Mouse (Mus musculus) right cerebral cortex, postnatal 14 days (tissue): Measurements from ENCODE around the gene Nosip.

ENCODE experiments used
- DNase-seq: peaks from one replicate; pipeline ENCODE4 v3.0.0; 2022

Gene Nosip

DNA sequence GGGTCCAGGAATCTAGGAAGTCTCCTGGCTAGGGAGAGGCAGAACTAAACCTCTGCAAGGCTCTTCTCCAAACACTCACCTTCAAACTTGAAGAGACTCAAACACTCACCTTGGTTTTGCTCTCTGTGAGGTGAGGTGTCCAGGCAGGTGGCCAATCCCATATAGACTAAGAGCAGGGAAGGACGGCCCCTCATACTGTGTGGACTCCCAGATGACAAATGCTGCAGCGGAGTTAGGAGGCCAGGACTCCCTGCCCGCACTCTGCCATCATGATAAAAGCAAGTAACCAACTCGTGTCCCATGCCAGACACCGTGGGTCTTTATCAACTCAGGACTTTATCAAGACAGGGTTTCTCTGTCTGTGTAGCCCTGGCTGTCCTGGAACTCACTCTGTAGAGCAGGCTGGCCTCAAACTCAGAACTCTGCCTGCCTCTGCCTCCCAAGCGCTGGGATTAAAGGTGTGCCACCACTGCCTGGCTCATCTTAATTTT lies 1.6 kb upstream of the Nosip start:
- DNase-seq = no peak

DNA sequence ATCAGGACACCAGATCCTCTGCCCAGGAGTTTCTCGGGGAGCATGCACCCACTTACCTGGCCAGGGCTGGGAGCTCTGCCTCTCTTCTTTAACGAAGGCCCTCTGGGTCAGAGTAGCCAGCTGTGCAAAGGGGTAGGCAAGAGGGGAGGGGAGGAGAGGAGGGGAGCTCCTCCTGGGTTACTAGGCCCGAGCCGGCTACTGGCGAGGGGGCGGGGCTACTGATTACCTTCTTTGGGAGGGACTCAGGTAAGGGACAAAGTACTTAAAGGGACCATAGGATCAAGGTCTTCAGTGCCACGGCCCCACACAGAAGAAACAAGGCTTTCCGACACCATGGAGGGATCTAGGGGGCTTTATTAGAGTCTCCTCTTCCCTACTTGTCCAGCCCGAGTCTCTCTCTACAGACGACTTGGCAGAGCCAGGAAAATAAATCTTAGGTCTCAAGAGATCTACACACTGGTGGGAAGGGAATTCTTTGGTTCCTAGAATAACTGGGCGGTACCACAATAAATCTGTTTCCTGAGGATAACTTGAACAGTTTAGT lies 625 bp upstream of the Nosip start:
- DNase-seq = no peak

DNA sequence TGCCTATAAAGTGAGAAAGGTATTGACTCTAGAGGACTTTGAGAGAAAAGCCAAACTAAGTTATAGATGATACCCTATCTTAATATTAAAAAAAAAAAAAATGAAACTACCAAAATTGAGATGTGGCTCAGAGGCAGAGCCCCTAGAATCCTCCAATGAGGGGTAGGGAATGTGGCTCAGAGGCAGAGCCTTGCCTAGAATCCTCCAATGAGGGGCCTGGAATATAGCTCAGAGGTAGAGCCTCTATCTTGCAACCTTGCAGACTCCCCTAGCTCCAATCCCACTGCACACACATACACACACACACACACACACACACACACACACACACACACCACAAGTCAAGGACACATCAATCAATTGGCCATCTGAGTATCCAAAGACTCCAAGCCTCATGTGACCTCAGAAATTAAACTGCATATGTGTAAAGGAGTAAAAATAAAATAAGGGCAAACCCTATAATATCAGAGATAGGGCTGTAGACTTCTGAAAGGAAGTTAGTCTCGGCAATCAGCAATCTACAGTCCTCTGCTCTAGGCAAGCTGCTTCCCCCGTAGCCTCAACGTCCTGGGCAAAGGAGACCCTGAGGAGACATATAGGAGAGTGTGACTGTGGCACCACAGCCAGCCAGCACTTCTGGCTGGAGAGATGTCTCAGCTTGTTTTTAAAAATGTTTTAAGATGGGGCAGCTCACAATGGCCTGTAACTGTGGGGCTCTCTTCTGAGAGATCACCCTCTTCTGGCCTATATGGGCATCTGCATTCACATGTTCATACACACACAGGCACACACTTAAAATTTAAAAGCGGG lies 5.2 kb downstream of the Nosip start:
- DNase-seq = no peak

DNA sequence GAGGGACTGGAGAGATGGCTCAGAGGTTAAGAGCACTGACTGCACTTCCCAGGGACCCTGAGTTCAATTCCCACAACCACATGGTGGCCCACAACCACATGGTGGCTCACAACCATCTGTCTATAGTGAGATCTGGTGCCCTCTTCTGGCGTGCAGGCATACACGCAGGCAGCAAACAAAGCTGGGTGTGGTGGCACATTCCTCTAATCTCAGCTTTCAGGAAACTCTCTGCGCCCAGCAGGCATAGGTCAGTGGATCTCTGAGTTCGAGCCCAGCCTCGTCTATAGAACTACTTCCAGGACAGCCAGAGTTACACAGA lies 5.7 kb downstream of the Nosip start:
- DNase-seq = no peak

DNA sequence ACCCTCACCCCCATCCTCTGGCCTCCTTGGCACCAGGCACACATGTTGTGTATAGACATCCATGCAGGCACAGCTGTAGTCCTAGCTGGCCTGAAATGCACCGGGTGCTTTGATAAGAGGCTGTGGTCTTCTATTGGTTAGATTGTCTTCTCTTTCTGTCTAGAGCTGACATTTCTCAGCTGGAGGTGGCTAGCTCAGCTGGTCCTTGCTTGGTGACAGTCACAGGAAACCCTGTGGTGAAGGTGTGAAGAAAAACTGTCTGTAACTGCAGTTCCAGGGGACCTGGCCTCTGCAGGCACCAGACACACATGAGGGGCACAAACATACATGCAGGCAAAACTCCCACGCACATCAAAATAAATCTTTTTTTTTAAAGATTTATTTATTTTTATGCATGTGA lies 7.4 kb downstream of the Nosip start:
- DNase-seq = no peak

DNA sequence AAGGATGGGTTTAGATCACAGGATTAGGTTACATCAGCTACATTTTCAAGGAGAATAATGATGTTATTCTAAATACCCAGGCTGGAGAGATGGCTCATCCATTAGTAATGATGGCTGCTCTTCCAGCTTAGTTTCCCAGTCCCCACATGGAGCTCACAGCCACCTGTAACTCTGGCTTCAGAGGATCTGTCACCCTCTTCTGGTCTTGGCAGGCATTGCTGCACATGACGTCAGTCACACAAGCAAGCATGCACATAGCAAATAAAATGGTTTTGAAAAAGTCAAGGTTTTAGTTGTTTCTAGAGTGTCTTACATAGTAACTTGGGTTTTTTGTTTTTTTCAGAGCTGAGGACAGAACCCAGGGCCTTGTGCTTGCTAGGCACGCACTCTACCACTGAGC lies 10.0 kb downstream of the Nosip start:
- no peak for DNase-seq

DNA sequence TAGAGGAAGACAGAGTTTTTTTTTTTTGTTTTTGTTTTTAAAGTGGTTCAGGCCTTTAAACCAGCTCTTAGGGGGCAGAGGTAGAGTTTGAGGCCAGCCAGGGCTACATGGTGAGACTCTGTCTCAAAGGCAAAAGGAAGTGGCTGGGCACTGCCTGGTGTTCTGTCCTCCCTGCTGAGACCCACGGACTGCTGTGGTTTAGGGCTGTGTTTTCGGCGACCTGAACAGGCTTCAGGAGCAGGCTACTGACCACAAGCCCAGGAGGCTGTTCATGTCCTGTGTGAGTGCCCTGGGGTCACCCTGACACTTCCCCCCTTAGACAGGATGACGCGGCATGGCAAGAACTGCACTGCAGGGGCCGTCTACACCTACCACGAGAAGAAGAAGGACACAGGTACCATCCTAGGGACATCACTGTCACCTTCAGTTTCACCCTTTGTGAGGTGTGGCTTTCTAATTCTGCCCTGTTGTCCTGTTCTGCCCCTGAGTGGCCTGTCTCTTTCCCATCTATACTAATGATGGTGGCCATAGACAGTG lies 11.0 kb downstream of the Nosip start:
- no peak for DNase-seq

DNA sequence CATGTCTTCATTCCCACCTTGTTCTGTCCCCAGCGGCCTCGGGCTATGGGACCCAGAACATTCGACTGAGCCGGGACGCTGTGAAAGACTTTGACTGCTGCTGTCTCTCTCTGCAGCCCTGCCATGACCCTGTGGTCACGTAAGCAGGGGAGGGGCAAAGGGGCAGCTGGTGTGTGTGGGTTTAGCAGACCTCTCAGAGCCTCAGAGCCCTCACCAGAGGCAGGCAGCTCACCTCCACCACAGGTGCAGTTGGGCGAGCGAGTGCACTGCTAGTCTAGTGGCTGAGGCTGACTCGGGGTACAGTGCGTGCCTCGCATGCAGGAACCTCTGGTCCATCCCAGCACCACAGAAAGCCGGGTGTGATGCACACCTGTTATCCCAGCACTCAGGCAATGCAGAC lies 11.7 kb downstream of the Nosip start:
- no peak for DNase-seq

DNA sequence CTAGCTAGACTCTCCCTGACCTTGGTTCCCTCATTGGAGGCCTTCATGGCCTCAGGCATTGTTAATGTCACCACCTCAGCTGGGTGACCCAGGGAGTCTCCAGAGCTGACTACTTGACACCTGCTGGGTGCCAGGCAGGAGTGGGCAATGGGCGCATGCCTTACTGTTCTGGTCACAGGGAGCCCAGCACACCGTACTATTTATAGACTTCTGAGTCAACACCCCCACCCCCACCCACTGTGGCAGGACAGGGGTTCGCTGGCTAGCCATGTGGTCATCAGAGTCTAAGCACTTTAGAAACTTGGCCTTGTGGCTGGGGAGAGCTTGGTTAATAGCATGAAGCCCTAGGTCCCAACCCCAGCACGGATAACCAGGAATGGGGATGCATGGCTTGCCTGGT lies 13.2 kb downstream of the Nosip start:
- DNase-seq = no peak

DNA sequence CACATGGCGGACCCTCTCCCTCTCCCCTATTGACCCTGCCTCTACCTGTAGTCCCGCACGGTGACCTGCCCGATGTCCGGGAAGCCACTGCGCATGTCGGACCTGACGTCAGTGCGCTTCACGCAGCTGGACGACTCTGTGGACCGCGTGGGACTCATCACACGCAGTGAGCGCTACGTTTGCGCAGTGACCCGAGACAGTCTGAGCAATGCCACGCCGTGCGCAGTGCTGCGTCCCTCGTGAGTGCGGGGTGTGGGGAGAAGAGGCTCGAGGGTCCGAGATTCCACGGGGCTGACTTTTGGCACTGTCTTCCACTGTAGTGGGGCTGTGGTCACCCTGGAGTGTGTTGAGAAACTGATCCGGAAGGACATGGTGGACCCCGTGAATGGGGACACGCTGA lies 14.3 kb downstream of the Nosip start:
- DNase-seq = no peak

DNA sequence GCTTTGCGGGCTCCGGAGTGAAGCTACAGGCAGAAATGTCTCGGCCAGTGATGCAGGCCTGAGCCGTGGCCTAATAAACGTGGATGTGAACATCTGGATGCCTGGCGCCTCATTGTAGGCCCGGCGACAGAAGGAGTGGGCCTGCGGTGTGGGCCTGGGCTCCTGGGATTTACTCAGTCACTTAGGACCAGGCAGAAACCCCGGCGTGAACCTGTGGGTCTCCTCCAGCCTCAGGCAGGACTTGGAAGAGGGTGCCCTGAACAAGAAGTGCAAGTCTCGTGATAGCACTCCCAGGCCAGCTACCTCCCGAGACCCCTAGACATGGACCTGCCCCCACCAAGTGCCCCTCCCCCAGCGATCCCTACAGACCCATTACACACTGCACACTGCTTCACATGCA lies 15.1 kb downstream of the Nosip start:
- no peak for DNase-seq

DNA sequence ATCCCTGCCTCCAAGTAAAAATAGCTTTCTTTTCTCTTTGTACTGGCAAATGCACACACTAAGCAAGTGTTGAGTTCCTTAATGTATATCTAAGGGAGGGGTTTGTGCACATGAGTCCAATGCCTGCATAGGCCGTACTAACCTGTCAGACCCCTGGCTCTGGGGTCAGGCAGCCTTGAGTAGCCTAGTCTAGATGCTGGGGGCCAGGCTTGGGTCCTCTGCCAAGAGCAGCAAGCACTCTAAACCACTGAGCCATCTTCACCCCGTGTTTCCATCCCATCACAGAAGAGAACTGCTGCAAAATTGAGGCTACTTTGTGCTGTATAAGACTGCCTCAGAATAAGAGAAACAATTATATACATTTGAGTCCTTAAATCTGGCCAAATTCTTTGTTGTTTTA lies 15.6 kb downstream of the Nosip start:
- DNase-seq = no peak

DNA sequence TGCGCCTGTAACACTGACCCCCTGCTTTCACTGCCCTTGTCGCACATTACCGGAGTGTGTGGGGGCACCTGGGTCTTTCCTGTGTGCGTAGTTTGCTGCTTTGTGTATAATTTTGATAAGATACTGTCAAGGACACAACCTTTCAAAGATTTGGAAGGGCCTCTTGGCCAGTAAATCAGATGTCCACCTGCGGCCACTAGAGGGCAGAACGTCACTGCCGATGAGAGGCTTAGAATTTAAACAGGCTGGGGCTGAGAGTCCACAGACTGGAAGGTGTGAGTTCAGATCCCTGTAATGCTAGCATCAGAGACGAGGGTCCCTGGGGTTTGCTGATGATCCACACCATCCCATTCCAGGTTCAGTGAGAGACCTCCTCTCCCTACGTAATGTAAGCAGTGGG lies 16.3 kb downstream of the Nosip start:
- peak; percentile 75 for DNase-seq

DNA sequence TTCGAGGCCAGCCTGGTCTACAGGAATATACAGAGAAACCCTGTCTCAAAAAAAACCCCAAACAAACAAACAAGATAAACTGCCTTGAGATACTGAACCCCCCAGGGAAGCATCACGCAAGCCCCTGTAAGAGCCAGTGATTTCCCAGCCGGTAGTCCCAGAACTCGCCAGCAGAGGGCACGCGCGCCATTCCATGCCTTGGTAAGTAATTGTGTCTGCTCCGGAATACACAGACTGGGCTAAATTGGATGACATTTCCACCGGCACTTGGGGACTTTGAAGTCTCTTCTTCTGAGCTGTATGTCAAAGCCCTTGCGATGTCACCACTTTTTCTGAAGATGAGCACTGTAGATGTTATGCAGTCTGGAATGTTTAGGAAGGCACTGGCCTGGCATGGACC lies 17.6 kb downstream of the Nosip start:
- DNase-seq = peak; percentile 90

DNA sequence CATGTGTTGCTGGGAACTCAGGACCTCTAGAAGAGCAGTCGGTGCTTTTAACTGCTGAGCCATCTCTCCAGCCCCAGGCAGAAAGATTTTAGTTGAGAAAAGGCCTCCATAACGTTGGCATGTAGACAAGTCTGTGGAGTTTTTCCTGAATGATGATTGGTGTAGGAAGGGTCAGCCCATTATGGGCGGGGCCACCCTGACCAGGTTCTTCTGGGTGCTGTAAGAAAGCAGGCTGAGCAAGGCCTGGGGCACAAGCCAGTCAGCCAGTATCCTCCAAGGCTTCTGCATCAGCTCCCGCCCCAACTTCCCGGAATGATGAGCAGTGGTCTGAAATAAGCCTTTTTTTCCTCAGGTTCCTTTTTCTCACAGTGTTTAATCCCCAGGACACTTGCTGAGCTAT lies 18.8 kb downstream of the Nosip start:
- DNase-seq = no peak

DNA sequence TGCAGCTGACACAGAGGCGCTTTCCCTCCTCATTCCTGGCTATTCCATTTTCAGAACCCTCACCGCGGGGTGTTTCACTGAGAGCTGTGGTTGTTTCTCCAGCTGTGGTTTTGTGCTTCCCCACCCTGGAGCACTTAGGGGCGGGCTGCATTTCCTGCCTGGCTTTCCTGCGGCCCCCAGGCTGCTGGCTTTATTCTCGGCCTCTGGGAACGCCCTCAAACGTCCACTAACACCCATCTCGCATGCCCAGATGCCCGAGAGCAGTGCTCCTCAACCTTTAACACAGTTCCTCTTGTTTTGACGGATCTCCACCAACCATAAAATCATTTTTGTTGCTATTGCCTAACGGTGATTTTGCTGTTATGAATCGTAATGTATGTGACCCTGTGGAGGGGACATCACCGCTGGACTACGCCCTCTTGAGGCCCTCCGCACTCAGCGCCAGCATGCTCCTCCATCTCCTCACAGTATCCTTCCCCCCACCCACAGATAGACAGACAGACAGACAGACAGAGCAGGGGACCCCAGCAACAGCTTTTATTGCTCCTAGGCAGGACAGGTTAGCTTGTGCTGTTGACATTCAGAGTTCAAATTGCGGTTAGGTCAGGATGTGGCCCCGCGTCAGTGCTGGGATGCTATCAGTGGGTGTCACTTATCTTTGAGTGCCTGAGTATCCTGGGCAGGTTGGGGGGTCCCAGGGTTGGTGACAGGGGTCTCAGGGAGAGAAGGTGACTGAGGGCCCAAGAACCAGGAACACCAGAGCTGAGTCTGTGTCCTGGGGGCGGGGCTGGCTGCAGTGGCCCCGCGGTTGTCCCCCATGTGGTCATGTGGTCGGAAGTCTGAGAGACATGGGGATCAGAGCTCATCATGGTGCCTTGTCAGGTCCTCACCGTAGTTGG lies 20.4 kb downstream of the Nosip start:
- DNase-seq = no peak

DNA sequence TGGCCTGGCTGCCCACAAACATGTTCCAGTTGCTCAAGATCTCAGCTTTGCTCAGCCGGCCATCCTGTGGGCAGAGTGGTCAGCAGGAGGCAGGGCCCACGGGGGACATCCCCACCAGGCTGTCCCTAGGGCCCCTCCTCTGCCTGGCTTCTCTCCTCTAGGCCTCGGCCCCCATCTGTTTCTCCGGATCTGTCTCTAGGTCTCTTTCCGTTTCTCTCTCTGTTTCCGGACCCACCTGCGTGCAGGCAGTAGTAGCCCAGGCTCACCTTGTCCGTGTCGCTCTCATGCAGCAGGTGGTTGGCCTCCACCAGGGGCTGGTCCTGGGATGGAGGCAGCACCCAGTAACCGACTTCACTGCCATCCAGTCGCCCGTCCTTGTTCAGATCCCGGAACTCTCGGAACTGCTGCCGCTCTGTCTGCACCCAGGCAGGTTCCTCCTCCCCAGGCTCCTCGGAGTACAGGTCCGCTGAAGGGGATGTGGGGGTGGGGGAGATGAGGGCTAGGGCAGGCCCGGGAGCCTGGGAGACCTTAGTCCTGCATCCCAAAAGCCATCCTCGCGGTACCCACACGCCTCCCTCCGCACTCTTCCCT lies 21.2 kb downstream of the Nosip start:
- no peak for DNase-seq

DNA sequence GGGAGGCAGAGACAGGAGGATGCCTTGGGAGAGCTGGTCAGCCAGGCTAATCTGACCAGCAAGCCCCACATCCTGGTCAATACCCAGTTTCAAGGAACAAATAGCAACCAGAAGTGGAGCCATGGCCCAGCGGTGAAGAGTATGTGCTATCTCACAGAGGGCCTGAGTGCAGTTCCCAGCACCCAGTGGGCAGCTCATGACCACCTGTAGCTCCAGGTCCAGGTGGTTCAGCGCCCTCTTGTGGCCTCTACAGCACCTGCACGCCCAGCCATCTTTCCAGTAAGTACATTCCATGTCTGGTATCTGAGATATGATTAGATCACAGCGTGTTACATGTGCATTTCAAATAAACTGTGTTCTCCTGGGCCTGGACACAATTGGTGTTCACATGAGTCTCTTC lies 23.9 kb downstream of the Nosip start:
- no peak for DNase-seq

DNA sequence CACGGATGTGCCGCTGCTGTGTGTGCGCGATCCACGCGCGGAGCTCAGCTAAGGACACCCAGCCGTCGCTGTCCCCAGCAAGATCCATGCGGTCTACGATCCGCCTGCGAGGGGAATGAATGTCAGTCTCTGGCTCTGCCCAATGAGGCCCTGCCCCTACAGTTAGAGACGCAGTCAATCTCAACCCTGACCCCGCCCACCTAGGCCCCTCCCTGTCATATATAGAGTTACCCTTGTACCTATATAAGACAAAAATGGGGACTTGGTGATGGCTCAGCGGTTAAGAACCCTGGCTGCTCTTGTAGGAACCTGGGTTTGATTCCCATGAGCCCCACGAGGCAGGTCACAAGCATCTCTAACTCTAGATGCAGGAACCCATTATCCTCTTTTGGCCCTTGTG lies 26.4 kb downstream of the Nosip start:
- DNase-seq = no peak

DNA sequence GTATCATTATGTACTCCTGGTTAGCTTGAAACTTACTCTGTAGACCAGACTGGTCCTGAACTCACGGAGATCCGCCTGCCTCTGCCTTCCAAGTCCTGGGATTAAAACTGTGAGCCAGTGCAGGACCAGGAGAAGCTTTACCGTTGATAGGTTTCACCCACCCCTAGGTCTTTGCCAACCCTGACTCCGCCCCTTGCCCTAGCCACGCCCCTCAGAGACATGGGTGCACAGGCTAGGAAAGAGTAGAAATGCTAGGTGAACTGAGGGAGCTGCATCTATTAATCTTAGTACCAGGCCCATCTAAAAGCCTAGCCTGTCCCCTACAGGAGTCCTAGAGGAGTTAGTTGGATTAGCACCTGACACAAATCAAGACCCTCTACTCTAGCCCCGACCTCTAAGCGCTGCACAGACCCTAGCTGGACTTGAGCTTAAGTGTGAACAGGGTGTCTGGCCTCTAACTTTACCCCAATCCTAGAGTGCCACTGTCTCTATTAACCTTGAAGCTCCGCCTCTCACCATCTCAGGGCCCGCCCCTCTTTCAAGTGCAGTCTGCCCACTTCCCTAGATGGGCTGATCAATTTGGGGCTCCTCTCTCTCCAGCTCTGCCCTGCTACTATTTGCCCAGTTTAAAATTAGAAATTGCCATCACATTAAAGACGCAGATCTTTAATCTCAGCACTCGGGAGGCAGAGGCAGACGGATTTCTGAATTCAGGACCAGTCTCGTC lies 28.2 kb downstream of the Nosip start:
- no peak for DNase-seq

DNA sequence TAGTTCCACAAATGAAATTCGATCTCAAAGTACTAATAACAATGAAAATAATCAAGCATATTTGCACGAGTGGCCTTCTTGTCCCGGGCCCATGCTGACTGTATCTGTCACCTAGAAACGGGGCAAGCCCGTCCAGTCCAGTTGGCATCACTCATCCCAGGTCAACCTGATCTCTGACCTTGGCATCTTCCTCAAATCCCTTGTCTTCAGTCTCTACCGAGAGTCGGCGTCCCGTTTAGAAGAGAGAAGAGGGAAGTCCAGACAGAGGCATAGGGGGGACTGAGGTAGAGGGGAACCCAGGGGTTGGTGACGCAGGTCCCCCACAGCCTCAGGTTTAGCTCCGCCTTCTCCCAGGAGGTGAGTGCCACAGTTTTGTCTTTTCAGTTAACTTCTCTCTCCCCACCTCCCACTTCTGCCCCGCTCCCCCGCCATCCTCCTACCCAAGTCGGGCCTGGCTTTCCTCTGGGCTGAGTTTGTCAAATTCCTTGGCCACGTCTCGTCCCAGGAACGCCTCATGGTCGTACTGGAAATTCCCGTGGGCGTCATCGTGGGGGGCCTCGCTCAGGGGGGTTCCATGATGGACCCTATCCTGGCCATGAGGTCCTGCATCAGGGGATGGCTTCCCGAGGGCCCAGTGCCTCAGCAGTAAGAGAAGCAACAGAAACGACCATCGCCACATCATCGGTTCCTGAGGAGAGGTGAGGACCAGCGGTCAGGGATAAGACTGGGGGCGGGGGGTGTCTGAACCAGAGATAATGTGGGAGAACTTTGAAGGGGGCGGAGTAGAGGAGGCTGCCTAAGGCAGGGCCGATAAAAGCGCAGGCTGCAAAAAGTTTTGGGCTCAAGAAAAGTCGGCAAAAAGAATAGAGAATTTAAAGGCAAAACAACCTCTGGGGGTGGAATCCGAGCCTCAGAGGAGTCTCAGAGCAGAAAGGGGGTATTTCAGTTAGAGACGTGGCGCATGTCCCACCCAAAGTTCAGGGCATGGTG lies 29.1 kb downstream of the Nosip start:
- no peak for DNase-seq
